Mouse (Mus musculus) cerebellum, adult 2 months (tissue): ENCODE measurements around the gene Pold1. TPM values are rescaled to one million over a fixed set of nuclear protein-coding genes. Genes with fewer than 3 reads are reported as not detected.

Experiments used
- DNase-seq, 2 experiments: peaks; one replicate each; pipeline ENCODE4 v3.0.0; 2021
- H3K27ac ChIP-seq: fragments of 200-500 bp; 2 replicates; pipeline ENCODE4 v1.5.1; 2012; ENCODE audit warnings: low read length, control low read depth, inconsistent platforms; ENCODE audit not compliant: insufficient read depth
- H3K27me3 ChIP-seq: fragments of 200-500 bp; 2 replicates; pipeline ENCODE4 v1.6.1; 2012; ENCODE audit warnings: inconsistent platforms, mild to moderate bottlenecking, low read length, moderate library complexity; ENCODE audit not compliant: control insufficient read depth, insufficient read depth
- H3K4me1 ChIP-seq: fragments of 200-500 bp; 2 replicates; pipeline ENCODE4 v1.6.1; 2011; ENCODE audit warnings: low read length; ENCODE audit not compliant: control insufficient read depth, insufficient read depth
- H3K4me3 ChIP-seq: fragments of 200-500 bp; replicated peaks from 2 replicates; pipeline ENCODE3; 2011; ENCODE audit warnings: mild to moderate bottlenecking, low read depth, low read length, control low read depth; ENCODE audit not compliant: insufficient read depth
- CTCF ChIP-seq: fragments of 200-500 bp; IDR thresholded peaks from 2 replicates; pipeline ENCODE4 v1.5.1; 2011; ENCODE audit warnings: low read depth, mild to moderate bottlenecking, control low read depth, low read length, moderate library complexity, borderline replicate concordance; ENCODE audit not compliant: insufficient read depth
- POLR2A ChIP-seq: fragments of 200-500 bp; IDR thresholded peaks from 2 replicates; pipeline ENCODE4 v1.6.1; 2011; ENCODE audit warnings: low read length, control low read depth, borderline replicate concordance; ENCODE audit not compliant: insufficient read depth
- WGBS: fragments of 180-500 bp; shearing (Covaris S2); methylation state at CpG from one replicate; pipeline ENCODE4 v1.1.7; 2018; 5-methylcytosine and 5-hydroxymethylcytosine counted together
- polyA plus RNA-seq: library from polyadenylated mRNA; depleted of rRNA; stranded (reverse); fragments of >200 nt; gene quantifications from 2 replicates; pipeline ENCODE4 v1.2.3, GENCODE M21; 2012

Gene Pold1
- polyA plus RNA-seq, 1 experiment, result 21.6 TPM

DNA sequence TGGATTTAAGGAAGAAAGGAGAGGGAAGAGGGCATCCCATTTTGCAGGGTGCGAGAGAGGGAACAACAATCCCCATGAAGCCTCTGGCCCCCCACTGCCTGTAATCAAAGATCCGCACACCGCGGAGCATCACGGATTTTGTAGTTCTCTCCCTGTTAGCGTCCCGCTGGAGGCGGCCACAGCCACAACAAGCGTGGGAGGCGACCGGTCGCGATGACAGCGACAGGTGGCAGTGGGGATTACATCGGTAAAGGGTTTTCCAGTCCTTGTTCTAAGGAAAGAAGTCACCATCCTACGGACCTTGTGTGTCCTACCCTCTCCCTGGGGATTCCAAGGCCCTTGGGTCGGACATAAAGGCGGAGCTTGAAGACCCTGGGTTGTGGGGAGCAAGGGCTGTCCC lies 38.3 kb upstream of the Pold1 start:
- DNase-seq, result peak; percentile 90 to 93
- no peaks in the 10 kb centered on the region for H3K27me3 ChIP-seq
- TF ChIP-seq CTCF (no peak), POLR2A (peak; percentile 38; the same call in 1 of the 2 replicates)
- H3K27ac ChIP-seq, result peak overlapping the region; percentile 93; the same call in 1 of the 2 replicates
- peaks cover 4% of the 10 kb centered on the region; the same call in 1 of the 2 replicates for H3K4me1 ChIP-seq
- under 1% methylated on average over 18 of the region's 18 CpGs for WGBS
- H3K4me3 ChIP-seq, result peak overlapping the region; percentile 78

DNA sequence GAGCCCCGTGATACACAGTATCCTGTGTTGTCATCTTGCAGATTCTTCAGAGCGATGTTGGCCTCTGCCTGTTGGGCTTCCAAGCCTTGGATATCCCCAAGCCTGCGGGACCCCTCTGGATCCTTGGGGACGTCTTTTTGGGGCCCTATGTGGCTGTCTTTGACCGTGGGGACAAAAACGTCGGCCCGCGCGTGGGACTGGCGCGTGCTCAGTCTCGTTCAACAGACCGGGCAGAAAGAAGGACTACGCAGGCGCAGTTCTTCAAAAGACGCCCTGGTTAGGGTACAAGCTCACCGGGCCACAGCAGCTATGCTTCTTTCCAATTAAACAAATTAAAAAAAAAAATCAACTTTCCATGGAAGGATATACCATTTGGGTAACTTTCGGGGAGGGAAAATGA lies 37.9 kb upstream of the Pold1 start:
- peak; percentile 85 to 87 for DNase-seq
- no peaks in the 10 kb centered on the region for H3K27me3 ChIP-seq
- TF ChIP-seq POLR2A, result peak; percentile 52; the same call in 1 of the 2 replicates
- no peak for TF ChIP-seq CTCF
- peak overlapping the region; percentile 78 for H3K4me3 ChIP-seq
- whole genome bisulfite sequencing, result 7% methylated on average over 19 of the region's 19 CpGs
- peaks cover 4% of the 10 kb centered on the region; the same call in 1 of the 2 replicates for H3K4me1 ChIP-seq
- peak overlapping the region; percentile 93 for H3K27ac ChIP-seq

DNA sequence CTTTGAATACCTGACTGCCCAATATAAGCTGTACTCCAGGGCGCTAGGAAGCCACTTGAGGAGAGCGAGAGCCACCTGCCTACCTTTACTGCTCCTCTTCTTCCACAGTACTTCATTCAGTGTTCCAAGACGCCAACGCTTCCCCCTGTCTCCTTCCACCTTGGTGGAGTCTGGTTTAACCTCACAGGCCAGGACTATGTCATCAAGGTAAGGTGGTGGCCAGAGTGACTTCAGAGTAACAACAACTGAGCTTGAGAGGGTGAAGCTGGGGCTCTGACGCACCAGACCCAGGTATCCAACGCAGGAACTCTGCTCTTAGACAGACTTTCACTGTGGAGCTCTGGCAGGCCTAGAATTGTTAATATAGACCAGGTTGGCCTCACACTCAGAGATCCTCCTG lies 37.0 kb upstream of the Pold1 start:
- Histone ChIP-seq H3K27me3 (no peaks in the 10 kb centered on the region), H3K4me1 (peaks cover 4% of the 10 kb centered on the region; the same call in 1 of the 2 replicates), H3K4me3 (no peak overlapping the region), H3K27ac (no peak overlapping the region)
- 95% methylated on average over 6 of the region's 6 CpGs for WGBS
- no peak for TF ChIP-seq POLR2A
- no peak for TF ChIP-seq CTCF
- DNase-seq, result peak in 1 of 2 experiments; percentile 25

DNA sequence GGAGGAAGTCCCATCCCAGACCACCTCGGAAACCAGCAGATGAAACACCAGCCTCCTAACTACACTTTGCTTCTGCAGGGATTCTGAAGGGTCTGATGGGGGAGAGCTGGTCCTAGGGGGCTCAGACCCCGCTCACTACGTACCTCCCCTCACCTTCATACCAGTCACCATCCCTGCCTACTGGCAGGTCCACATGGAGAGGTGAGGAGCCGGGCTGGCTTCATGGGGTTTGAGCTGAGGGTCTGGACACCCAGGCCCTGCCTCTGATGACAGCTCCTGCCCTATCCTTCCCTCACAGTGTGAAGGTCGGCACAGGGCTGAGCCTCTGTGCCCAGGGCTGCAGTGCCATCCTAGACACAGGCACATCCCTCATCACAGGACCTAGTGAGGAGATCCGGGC lies 36.3 kb upstream of the Pold1 start:
- no peak for DNase-seq
- H3K4me1 ChIP-seq, result peaks cover 4% of the 10 kb centered on the region; the same call in 1 of the 2 replicates
- TF ChIP-seq POLR2A (0 out of 2 replicates have a peak, but pooled peaks have one; percentile 8), CTCF (no peak)
- H3K27ac ChIP-seq, result no peak overlapping the region
- no peak overlapping the region for H3K4me3 ChIP-seq
- 85% methylated on average over 6 of the region's 6 CpGs for WGBS
- H3K27me3 ChIP-seq, result no peaks in the 10 kb centered on the region

DNA sequence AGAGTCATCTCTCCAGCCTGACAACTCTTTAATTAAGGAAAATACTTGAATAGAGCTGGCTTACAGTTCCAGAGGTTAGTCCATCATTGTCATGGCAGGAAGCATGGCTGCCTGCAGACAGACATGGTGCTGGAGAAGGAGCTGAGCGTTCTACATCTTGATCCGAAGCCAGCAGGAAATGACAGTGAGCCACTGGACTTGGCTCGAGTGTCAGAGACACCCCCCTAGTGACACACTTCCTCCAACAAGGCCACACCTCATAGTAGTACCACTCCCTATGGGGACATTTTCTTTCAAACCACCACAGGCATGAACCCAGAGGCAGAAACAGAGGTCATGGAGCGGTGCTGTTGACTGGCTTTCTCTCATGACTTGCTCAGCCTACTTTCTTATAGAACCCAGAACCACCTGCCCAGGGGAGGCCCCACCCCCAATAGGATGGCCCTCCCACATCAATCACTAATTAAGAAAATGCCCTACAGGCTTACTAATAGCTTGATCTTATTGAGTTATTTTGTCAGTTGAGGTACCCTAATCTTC lies 35.7 kb upstream of the Pold1 start:
- Histone ChIP-seq H3K4me1 (peaks cover 4% of the 10 kb centered on the region; the same call in 1 of the 2 replicates), H3K27me3 (no peaks in the 10 kb centered on the region), H3K27ac (no peak overlapping the region), H3K4me3 (no peak overlapping the region)
- no peak for TF ChIP-seq CTCF
- TF ChIP-seq POLR2A, result no peak
- WGBS, result 70% methylated on average over 4 of the region's 4 CpGs
- DNase-seq, result no peak

DNA sequence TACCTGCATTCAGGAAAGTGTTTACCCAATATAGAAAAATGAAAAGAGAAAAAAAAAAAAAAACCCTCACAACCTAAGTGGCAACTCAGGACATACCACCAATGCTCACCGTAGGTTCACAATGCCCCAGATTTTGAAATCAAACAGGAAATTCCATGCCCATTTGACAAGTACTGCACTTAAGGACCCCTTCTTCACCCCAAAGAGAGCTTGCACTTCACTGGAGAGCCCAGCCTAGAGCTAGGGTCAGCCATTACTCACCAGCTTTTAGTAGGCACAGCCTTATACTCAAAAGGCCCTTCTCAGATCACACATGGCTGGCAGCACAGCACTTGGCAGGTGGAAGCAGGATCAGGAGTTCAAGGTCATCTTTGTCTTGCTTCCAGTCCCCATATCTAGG lies 34.5 kb upstream of the Pold1 start:
- WGBS, result 97% methylated on average over 1 of the region's 1 CpGs
- DNase-seq, result no peak
- H3K27ac ChIP-seq, result no peak overlapping the region
- no peaks in the 10 kb centered on the region for H3K27me3 ChIP-seq
- TF ChIP-seq CTCF, result no peak
- no peak for TF ChIP-seq POLR2A
- no peak overlapping the region for H3K4me3 ChIP-seq
- peaks cover 4% of the 10 kb centered on the region; the same call in 1 of the 2 replicates for H3K4me1 ChIP-seq

DNA sequence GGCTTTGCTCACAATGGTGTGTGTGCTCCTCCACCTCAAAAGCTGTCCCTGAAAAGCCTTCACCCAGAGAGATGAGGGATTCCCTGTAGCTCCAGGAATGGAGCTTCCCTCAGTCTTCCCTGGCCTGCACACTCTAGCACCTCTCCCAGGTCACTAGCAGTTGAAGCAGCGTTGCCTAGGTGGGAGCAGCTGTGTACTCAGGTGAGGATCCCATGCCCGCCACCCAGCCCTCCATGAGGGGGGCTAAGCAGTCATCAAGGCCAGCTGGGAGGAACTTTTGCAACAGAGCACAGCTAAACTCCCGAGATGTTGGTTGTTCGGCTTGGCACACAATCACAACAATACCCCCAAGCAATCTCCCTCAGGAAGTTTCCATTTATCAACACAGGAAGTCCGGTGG lies 34.1 kb upstream of the Pold1 start:
- peaks cover 4% of the 10 kb centered on the region; the same call in 1 of the 2 replicates for H3K4me1 ChIP-seq
- no peak overlapping the region for H3K27ac ChIP-seq
- 71% methylated on average over 5 of the region's 5 CpGs for WGBS
- H3K27me3 ChIP-seq, result no peaks in the 10 kb centered on the region
- DNase-seq, result no peak
- TF ChIP-seq CTCF (no peak), POLR2A (no peak)
- no peak overlapping the region for H3K4me3 ChIP-seq

DNA sequence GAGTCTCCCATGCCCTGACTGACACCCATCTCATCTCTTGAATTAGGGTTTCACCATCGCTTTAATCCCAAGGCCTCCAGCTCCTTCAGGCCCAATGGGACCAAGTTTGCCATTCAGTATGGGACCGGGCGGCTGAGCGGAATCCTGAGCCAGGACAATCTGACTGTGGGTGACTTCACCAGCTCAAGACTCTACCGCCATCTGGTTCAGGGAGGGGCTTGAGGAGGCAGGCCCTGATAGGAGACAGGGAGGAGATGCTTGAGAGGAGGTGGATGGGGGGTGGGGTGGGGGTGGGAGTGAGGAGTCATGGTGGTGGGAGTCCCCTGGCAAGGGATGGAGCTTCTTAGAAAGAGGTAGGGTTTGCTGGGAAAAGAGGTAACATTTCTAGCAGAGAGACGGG lies 33.0 kb upstream of the Pold1 start:
- 68% methylated on average over 6 of the region's 6 CpGs for WGBS
- no peak for DNase-seq
- no peak overlapping the region for H3K4me3 ChIP-seq
- TF ChIP-seq CTCF (no peak), POLR2A (no peak)
- H3K27me3 ChIP-seq, result no peaks in the 10 kb centered on the region
- H3K27ac ChIP-seq, result no peak overlapping the region
- peaks cover 4% of the 10 kb centered on the region; the same call in 1 of the 2 replicates for H3K4me1 ChIP-seq
